Mouse (Mus musculus) retina, postnatal 7 days (tissue): Measurements from ENCODE around the gene Il20ra.
A peak's percentile ranks its signal among the peaks of the same experiment; 100 is the strongest.
"Not testable (repeated sequence)": the region's sequence is repeated elsewhere in the genome, so short reads cannot be mapped to it uniquely, and the experiment has no call there.

ENCODE experiments used
- DNase-seq: peaks from one replicate; pipeline ENCODE4 v3.0.0-alpha.2; 2012; ENCODE audit warnings: low read depth, low spot score

The Il20ra gene

DNA sequence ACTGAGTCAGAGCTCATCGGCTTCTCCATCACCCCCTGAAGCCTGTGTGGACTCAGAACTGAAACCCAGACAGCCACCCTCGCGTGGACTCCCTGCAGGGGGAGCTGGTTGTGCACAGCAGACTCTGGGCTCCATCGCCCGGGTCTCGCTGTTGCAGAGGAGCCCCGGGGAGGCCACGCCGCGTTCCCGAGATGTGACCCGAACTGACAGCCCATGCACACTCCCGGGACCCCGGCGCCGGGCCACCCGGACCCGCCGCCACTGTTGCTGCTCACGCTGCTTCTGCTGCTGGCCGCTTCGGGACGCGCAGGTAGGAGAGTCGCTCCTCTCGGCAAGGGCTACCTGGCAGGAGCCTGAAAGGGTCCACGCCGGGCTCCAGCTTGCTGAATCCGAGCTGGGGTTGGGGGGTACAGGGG is at the start of gene Il20ra:
Gene Il20ra, plus strand, starts transcription at position 150 of the 416 bp plus-strand sequence.
- no peak for DNase-seq

DNA sequence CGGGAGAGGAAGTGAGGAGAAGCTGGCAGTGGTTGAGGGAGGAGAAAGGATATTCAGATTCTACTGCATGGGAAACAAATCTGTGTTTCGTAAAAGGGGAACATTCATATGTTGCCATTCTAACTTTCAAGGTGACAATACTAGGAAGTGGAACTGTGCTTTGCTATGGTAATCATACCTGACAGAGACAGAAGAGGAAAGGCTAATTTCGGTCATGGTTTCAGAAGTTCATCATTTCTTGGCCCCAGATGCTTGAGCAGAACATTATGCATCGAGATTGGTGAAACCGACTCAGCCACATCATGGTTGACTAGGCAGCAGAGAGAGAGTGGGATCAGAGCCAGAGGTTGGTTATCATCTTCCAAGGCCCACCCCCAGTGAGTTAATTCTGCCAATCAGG is 43.4 kb upstream of the Il20ra start:
- no peak for DNase-seq

DNA sequence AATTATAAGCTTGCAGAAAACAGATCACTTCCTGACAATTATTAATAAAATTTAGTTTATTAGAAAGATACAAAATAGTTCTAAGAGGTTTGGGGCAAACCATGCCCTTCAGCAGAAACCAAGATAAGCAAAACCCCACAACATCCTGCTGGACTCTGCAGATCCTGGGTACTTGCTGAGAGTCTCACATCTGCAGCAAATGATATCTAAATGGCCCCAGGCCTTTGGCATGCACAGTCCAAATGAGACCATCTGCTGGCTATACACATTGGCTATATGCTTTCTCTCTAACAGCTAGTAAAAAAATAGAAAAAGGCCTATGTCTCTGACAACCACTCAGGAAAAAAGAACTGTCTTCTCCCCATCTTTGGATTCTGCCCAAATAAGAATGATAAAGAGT is 40.4 kb upstream of the Il20ra start:
- no peak for DNase-seq

DNA sequence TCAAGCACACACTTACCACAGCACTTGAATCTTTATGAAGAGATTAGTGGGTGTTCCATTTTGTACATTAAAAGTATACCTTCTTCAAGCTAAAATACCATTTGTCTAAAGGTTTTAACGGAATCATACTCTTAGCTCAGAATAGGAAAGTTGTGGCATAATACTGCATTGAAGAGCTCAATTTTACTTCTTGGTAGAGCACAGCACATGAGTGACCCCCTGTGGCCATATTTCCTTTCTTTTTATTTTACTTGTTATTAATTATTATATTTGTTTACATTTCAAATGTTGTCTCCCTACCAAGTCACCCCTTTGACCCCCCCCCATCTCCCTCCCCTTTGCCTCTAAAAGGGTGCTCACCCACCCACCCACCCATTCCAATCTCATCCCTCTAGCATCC is 39.2 kb upstream of the Il20ra start:
- no peak for DNase-seq

DNA sequence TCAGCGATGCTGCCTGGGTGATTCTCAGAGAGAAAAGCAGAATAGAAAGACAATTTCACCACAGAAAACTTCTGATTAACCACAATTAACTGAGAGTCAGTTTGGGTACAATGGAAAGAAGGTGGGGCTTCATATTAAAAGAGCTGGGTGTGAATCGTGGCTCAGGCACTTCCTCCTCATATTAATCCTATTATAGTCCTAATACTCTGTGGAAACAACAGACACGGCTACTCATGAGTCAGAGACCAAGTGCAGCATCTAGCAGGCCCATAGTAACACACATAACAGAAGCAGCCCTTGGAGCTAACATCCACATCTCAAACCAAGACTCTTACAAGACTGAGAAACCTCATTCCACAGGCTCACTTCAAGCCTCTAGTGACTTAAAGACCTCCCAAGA is 24.7 kb upstream of the Il20ra start:
- no peak for DNase-seq

DNA sequence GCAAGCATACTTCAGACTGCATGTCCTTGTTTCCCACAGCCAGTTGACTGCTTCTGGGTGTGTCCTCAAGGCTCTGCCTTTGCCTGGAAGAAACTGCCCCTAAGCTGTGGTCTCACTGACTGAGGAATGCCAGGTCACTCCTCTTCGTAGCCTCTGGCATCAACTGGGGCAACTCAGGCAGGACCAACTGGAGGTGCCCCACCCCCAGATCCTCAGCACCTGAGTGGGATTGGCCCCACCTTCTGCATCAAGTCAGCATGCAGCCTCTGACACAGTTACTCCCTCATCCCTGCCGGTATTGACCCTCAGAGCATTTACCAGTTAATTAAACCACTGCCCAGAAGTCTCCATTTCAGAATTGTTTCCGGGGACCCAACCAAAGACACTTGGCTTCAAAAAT is 21.1 kb upstream of the Il20ra start:
- no peak for DNase-seq

DNA sequence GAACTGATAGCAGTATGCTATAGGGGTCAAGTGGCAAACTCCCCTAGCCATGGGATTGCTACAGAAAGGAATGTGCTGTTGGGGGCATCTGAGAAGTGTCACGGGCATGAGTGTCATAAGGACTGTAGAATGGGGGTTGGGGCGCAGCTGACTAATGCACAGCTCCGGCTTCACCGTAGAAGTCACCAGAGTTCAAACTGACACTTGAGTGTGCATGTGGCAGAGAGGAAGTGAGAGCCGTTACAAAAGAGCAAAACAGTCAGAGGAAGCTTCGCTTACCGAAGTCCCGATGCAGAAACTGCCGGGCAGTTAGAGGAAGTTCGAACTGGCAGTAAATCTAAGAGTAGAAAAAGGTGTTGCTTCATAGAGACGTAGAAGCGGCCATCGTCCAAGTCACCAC is 20.6 kb upstream of the Il20ra start:
- DNase-seq, result no peak

DNA sequence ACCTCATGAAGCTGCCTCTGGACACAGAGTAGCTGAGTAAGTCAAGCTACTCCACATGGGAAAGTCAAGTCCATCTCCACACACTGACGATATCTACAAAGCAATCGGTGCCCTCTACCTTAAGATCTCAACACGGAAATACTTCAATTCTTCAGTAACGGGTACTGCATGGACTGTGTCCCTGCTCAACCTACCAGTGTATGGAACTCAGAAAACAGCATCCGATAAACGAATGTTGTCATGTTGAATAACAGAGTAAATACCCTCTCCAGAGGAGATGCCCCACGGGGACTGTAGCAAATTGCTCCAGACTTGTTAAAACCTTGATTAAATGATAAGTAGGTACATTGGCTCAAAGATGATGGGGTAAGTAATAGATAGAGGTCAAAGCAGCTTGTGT is 20.0 kb upstream of the Il20ra start:
- DNase-seq, result no peak

DNA sequence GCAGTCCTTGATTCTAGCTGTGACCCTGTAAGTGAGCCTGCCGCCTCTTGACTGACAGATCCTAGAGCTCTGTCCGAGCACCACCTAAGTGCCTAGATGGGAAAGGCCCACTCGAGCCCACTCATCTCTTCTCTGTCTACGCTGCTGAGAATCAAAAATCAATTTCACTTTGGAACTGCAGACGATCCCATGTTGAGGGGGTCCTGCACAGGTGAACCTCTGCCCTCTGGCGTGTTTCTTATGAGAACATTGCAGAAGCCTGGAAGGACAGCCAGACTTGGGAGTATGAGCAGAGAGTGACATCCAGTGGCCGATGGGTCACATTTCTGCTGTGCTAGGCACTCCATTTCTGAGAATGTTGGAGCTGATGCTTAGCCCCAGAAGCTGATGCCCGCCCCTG is 19.4 kb upstream of the Il20ra start:
- DNase-seq, result peak; percentile 36

DNA sequence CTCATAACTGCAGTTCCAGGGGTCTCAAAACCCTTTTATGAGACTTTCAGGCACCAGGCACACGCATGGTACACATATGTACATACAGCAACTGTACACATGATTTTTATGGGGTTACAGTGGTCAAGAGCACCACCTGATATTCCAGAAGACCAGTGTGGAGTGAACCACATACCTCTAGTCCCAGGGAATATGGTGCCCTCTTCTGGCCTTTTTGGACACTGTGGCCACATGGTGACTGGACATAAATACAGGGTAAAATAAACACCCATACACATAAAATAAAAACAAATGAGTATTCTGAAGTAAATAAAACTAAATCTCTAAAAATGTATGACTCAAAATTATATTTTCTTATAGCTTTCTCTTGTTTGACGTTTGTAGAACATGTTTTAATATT is 18.7 kb upstream of the Il20ra start:
- no peak for DNase-seq

DNA sequence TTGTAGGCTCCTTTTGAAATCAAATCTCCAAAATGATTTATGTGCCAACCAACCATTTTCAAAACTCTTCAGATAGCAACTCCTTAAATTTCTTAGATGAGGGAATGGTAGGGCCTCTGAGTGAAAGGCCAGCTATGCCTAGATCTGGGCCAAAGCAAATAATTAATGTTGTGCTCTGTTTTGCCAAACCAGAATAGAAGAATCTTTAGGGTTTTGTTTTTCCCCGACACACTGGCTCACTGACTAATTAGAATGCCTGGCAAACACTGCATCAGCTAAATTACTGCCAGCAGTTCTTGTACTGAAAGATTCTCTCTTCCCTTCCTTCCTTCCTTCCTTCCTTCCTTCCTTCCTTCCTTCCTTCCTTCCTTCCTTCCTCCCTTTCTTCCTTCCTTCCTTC is 13.0 kb upstream of the Il20ra start:
- no peak for DNase-seq

DNA sequence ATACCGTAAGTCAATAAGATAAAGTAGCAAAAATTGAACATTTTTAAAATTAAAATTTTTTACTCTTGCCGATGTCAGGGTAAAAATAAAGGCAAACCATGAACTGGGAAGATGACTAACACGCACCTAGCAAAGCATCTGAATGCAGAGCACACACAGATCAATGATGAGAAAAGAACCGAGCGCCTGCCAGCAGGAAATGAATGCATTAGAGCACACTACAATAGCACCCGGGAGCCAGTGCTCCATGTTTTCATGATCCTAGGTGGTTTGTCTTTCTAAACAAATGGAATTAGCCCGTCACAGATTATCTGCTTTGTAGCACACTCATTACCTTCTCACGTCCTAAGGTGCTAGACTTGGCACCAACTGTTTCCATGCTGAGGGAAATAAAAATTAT is 7.9 kb upstream of the Il20ra start:
- no peak for DNase-seq

DNA sequence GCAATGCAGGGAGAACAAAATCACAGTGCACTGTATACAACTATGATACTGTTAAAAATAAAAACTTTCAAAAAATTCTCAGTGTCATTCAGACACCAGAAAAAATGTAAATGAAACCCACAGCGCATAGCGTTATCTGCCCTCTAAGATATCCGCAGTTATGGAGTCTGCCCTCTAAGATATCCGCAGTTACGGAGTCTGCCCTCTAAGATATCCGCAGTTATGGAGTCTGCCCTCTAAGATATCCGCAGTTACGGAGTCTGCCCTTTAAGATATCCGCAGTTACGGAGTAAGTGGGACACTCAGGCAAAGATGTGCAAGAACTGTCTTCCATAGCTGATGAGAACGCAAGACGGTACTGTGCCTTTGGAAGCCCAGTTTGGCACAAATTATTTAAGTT is 4.6 kb upstream of the Il20ra start:
- DNase-seq, result no peak

DNA sequence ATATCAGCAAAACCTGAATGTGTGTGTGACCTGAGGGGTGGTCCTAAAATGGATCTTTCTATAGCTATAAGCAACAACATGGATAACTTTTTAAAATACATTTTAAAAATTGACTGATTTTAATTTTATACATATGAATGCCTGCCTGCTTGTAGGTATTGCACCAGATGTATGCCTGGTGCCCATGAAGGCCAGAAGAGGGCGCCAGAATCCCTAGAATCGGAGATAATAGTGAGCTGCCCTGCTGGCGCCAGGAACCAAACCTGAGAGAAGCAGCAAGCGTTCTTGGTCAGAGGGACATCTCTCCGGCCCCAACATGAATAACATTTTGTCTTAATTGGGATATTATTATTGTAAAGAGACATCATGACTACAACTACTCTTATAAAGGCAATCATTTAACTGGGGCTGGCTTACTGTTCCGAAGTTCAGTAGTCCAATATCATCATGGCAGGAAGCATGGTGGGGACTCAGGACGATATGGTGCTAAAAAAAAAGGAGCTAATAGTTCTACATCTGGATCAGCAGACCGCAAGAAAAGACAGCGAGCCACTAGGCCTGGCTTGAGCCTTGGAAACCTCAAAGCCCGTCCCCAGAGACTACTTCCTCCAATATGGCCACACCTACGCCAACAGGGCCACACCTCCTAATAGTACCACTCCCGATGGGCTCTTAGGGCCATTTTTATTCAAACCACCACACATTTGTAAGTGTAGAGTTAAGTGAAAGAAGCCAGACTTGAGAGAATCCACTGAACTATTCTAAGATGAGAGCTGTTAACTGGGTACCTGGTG is 3.9 kb upstream of the Il20ra start:
- peak; percentile 30 for DNase-seq

DNA sequence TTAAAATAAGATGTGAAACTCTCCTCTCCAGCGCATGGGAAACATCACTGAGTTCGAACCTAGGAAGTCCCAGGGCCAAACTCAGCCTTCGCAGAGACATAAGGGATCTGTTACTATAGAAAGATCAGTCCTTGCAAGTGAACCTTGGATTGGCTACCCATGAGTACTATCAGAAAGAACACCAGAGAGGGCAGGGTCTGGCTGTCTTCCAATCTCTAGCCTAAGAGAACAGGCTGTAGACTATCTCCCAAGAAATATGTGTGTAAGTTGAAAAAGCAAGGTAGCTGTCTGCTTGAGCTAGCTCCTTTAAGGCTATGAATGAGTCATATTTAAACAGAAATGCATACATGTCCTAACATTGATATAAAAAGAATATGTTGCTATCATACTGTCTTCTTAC is 1.4 kb upstream of the Il20ra start:
- no peak for DNase-seq

DNA sequence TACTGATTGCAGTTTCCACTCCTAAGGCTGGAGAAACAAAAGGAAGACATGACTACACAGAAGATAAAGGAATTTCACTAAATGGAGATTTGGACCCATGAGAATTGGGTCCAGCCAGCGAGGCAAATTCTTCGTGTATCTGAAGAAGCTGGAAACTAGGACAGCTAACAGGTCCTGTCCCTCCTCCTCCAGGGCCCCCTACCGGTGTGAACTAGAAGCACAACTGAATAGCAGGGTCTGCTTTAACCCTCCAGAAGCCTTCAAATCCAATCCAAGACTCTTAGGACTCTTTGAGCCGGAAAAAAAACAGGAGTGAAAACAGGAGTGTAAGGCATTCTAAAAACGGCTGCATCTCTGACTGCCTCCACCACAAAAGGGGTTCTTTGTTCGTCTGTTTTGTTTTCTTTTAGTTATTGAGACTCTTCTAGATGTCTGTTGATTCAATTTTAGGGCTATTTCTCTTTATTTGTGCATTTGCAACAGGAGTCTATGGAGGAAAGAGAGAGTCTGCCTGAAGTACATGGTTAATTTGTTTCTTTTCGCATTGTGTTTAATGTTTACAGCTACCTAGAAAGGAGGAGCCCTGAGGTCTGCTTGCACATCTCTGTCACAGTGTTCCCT is 709 bp upstream of the Il20ra start:
- no peak for DNase-seq

DNA sequence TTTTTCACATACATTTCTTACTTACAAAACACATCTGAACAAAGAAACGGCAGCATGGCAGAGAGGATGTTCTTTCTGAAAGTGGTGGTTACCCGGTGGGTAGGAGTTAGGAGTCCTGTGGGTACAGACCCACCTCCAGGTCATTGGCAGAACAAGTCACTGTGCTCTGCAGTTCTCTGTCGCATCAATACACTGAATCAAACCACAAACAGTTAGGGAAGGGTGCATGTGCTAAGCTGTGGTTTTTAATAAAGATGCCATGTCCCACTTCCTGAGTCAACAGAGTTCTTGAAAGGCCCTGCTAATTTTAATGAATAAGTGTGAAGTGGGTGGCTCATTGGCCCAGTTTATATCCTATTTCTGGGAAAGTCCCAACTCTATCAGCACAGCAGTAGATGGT is 6.3 kb downstream of the Il20ra start:
- no peak for DNase-seq

DNA sequence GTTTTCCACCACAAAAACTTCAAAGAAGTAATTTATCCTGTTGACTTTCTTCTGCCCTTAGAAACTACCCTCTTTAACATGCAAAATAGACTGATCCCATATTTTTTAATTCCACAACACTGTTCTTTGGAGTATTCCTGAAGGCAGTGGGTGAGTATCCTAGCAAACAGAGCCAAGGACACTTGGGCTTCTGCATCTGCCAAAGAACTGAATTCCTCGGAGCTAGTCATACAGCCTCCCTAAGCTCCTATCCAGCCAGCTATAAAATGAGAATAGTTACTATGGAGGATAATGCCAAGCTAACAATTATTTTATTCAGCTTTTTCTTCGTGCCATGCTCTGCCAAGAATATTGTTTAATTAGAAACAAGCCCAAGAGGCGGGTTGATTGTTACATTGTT is 9.9 kb downstream of the Il20ra start:
- DNase-seq, result no peak

DNA sequence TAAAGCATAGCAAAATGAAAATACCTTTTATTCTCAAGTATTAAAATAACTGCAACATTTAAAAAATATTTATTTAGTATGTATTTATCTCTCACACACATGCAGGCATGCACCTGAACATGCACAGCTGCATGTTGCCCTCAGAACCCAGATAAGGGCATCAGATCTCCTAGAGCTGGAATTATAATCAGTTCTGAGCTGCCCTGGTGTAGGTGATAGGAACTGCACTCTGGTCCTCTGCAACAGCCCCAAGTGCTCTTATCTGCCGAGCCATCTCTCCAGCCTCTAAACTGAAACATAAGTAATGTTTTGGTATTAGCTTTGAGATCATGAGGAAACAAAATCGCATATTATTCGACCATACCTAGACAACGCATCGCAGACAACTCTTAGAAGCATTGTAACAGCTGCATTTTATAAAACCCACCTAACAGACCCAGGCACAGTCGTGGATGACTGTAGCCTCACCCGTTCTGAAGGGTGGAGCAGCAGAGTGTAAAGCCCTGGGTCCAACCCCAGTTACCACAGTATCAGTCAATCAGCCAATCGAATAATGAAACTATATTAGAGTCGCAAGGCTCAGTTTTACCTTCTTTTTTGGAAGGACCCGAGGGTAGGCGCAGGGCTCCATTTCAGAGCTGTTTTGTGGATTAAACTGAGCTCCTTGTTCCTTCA is 11.9 kb downstream of the Il20ra start:
- no peak for DNase-seq

DNA sequence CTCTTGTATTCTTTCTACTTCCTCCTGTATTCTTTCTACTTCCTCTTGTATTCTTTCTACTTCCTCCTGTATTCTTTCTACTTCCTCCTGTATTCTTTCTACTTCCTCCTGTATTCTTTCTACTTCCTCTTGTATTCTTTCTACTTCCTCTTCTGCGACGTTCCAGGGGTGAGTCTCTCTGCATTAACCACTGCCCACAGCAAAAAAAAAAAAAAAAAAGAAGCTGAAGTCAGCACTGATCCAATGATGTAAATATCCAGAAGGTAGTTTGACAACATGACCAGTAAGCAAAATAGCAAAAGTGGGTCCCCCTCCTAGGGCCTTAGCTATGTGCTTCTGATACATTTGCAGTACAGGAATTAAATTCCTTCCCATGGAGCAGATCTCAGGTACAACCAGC is 26.1 kb downstream of the Il20ra start:
- DNase-seq, result not testable (repeated sequence)

DNA sequence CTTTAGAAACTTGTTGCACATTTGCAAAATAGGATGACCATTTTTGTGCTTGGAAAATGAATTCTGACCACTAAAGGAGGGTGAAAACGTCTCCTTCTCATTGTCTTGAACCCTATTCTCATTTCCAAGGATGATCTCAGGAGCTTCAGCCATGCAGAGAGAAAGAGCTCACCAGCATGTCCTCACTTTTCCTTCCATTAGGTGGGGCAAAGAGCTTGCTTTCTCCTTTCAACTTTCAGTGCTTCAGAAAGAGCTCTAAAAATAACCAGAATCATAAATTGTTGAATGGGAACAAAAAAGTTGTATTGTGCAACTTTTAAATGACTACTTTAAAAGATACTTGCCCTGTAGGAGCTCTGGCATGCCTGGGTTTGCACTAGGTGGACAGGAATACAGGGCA is 33.3 kb downstream of the Il20ra start:
- DNase-seq, result no peak

DNA sequence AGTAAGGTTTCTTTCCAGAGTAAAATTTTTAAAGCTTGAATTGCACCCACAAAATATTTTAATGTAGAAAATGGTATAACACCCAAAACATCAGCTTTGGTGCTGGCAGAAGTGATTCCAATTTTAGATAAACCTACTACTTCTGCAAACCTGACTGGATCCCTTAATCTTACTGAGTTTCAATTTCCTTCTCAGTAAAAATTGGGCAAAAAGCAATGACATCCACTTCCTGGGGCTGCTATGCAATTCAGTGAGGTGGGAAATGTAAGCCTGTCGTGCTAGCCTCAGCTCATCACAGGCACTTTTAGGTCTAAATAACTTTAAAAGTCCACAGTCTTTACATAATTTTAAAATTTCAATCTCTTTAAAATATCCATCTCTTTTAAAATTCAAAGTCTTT is 33.8 kb downstream of the Il20ra start:
- no peak for DNase-seq

DNA sequence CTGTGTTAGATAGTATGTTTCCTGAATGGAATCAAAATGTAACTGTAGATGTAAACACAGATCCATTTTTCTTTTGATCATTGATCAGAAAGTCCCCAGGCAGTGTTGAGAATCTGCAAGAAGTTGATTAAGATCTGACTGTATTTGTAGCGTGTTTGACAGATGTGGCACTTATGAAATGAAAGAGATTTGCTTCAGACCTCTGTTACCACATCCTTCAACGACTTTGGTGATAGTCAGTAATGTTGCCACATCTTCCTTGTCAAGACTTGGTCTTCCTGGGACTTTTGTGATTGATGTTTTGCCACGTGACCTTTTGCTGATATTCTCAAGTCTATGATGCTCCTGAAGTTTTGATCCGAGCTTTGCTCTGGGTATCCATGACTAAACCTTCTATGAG is 35.3 kb downstream of the Il20ra start:
- DNase-seq, result no peak
